Mouse (Mus musculus) lung, embryonic 14.5 days (tissue): ENCODE results near the gene Heatr1. TPM values are rescaled to one million over a fixed set of nuclear protein-coding genes. Genes with fewer than 3 reads are reported as not detected.
A peak's percentile ranks its signal among the peaks of the same experiment; 100 is the strongest.
"Not testable (repeated sequence)": the region's sequence is repeated elsewhere in the genome, so short reads cannot be mapped to it uniquely, and the experiment has no call there.

Source experiments
- ATAC-seq: fragments of 200-750 bp; cut with Nextera tagmentation; 2 replicates; pipeline ENCODE4 v1.8.0; 2017; ENCODE audit warnings: mild to moderate bottlenecking, moderate TSS enrichment, moderate library complexity; ENCODE audit not compliant: insufficient read depth
- DNase-seq: peaks from one replicate; pipeline ENCODE4 v3.0.0-alpha.2; 2015
- H3K27ac ChIP-seq: fragments of 300-500 bp; sonication (generic); 2 replicates; pipeline ENCODE4 v1.5.1; 2014; ENCODE audit warnings: low read depth, mild to moderate bottlenecking, moderate library complexity
- H3K27me3 ChIP-seq: fragments of 300-500 bp; sonication (generic); 2 replicates; pipeline ENCODE4 v1.6.1; 2014; ENCODE audit warnings: low read length, control low read depth; ENCODE audit not compliant: insufficient read depth
- H3K36me3 ChIP-seq: fragments of 300-500 bp; sonication (generic); 2 replicates; pipeline ENCODE4 v1.6.1; 2014; ENCODE audit warnings: control low read depth; ENCODE audit not compliant: insufficient read depth
- H3K4me1 ChIP-seq: fragments of 300-500 bp; sonication (generic); 2 replicates; pipeline ENCODE4 v1.6.1; 2014; ENCODE audit warnings: antibody characterized with exemption, control low read depth; ENCODE audit not compliant: insufficient read depth
- H3K4me2 ChIP-seq: fragments of 300-500 bp; sonication (generic); 2 replicates; pipeline ENCODE4 v1.6.1; 2014; ENCODE audit warnings: mild to moderate bottlenecking
- H3K4me3 ChIP-seq: fragments of 300-500 bp; sonication (generic); 2 replicates; pipeline ENCODE4 v1.5.1; 2014; ENCODE audit warnings: low read depth, low read length
- H3K9ac ChIP-seq: fragments of 300-500 bp; sonication (generic); 2 replicates; pipeline ENCODE4 v1.6.1; 2014
- H3K9me3 ChIP-seq: fragments of 300-500 bp; sonication (generic); 2 replicates; pipeline ENCODE4 v1.6.1; 2016; ENCODE audit warnings: low read depth, low read length, control low read depth
- CTCF ChIP-seq: IDR thresholded peaks from 2 replicates; pipeline ENCODE4 v1.5.1; 2016; ENCODE audit warnings: antibody characterized with exemption, low read depth
- WGBS: fragments of 180-500 bp; shearing (Covaris S2); extraction: QIAGEN DNeasy Blood & Tissue Kit; methylation state at CpG from one replicate; pipeline ENCODE4 v1.1.7; 2014; 5-methylcytosine and 5-hydroxymethylcytosine counted together
- polyA plus RNA-seq: library from polyadenylated mRNA; unstranded; fragments of >200 nt; fragmentation: Nextera tagmentation; extraction: Ambion mirVana; gene quantifications from 2 replicates; pipeline ENCODE4 v1.2.1, GENCODE M21; 2014

The Heatr1 gene
- polyA plus RNA-seq, 1 experiment from 2014 or later = 36.2 TPM

GRCm38 (mm10) chr13:12454686-12455390, 60.0 kb downstream of the Heatr1 start:
- H3K4me3 ChIP-seq = no peak overlapping the region
- ATAC-seq (no peak), DNase-seq (no peak)
- WGBS = 74% methylated on average over 7 of the region's 7 CpGs
- H3K27ac ChIP-seq = no peak overlapping the region
- no peak overlapping the region for H3K4me2 ChIP-seq
- no peaks in the 10 kb centered on the region for H3K4me1 ChIP-seq
- H3K27me3 ChIP-seq = no peaks in the 10 kb centered on the region
- no peak overlapping the region for H3K9ac ChIP-seq
- no peaks in the 10 kb centered on the region for H3K9me3 ChIP-seq
- H3K36me3 ChIP-seq = peaks cover 14% of the 10 kb centered on the region
- TF ChIP-seq CTCF = no peak

GRCm38 (mm10) chr13:12456711-12457110, 61.9 kb downstream of the Heatr1 start:
- WGBS = 76% methylated on average over 7 of the region's 7 CpGs
- no peaks in the 10 kb centered on the region for H3K27me3 ChIP-seq
- no peaks in the 10 kb centered on the region for H3K4me1 ChIP-seq
- H3K9me3 ChIP-seq = no peaks in the 10 kb centered on the region
- no peak overlapping the region for H3K4me3 ChIP-seq
- DNase-seq (no peak), ATAC-seq (no peak)
- peaks cover 14% of the 10 kb centered on the region for H3K36me3 ChIP-seq
- H3K4me2 ChIP-seq = no peak overlapping the region
- no peak for TF ChIP-seq CTCF
- H3K27ac ChIP-seq = no peak overlapping the region
- no peak overlapping the region for H3K9ac ChIP-seq

- peak; percentile 75 for DNase-seq
- H3K4me2 ChIP-seq = peak overlapping the region; percentile 71
- H3K36me3 ChIP-seq = 0 out of 2 replicates have a peak, but pooled peaks cover 2% of the 10 kb centered on the region
- H3K9me3 ChIP-seq = no peaks in the 10 kb centered on the region
- no peak for ATAC-seq
- no peaks in the 10 kb centered on the region for H3K4me1 ChIP-seq
- H3K4me3 ChIP-seq = peak overlapping the region; percentile 74
- no peaks in the 10 kb centered on the region for H3K27me3 ChIP-seq
- H3K9ac ChIP-seq = peak overlapping the region; percentile 76
- WGBS = 2% methylated on average over 8 of the region's 8 CpGs
- TF ChIP-seq CTCF = peak; percentile 19; the same call in 1 of the 2 replicates
- H3K27ac ChIP-seq = peak overlapping the region; percentile 69
These were observed 65.6 kb downstream of the Heatr1 start for GRCm38 (mm10) chr13:12460443-12460842.

GRCm38 (mm10) chr13:12460881-12461729, 66.3 kb downstream of the Heatr1 start:
- ATAC-seq (peak; percentile 97), DNase-seq (peak; percentile 96)
- Histone ChIP-seq H3K9me3 (no peaks in the 10 kb centered on the region), H3K4me1 (no peaks in the 10 kb centered on the region), H3K4me3 (peak overlapping the region; percentile 74), H3K4me2 (peak overlapping the region; percentile 71), H3K36me3 (no peaks in the 10 kb centered on the region), H3K9ac (peak overlapping the region; percentile 76), H3K27ac (peak overlapping the region; percentile 69), H3K27me3 (no peaks in the 10 kb centered on the region)
- WGBS = under 1% methylated on average over 59 of the region's 59 CpGs
- TF ChIP-seq CTCF = no peak

- Histone ChIP-seq H3K4me2 (peak overlapping the region; percentile 71), H3K36me3 (no peaks in the 10 kb centered on the region), H3K27ac (no peak overlapping the region), H3K4me1 (no peaks in the 10 kb centered on the region), H3K9me3 (no peaks in the 10 kb centered on the region), H3K4me3 (peak overlapping the region; percentile 74), H3K27me3 (no peaks in the 10 kb centered on the region), H3K9ac (peak overlapping the region; percentile 76)
- ATAC-seq = peak; percentile 30; the same call in 1 of the 2 replicates
- DNase-seq = peak; percentile 42
- WGBS = 4% methylated on average over 7 of the region's 7 CpGs
- TF ChIP-seq CTCF = no peak
These were observed 66.9 kb downstream of the Heatr1 start for GRCm38 (mm10) chr13:12461730-12462119.

- ATAC-seq = no peak
- Histone ChIP-seq H3K36me3 (no peaks in the 10 kb centered on the region), H3K4me2 (no peak overlapping the region), H3K9me3 (no peaks in the 10 kb centered on the region), H3K27me3 (no peaks in the 10 kb centered on the region), H3K9ac (no peak overlapping the region), H3K27ac (no peak overlapping the region), H3K4me1 (no peaks in the 10 kb centered on the region), H3K4me3 (no peak overlapping the region)
- DNase-seq = no peak
- TF ChIP-seq CTCF = no peak
- 64% methylated on average over 4 of the region's 4 CpGs for WGBS
These were observed 67.8 kb downstream of the Heatr1 start for GRCm38 (mm10) chr13:12462623-12463022.

GRCm38 (mm10) chr13:12464159-12464558, 69.3 kb downstream of the Heatr1 start:
- H3K27me3 ChIP-seq, H3K4me3 ChIP-seq, H3K9ac ChIP-seq, H3K36me3 ChIP-seq, H3K4me2 ChIP-seq, H3K9me3 ChIP-seq, ATAC-seq, H3K27ac ChIP-seq, DNase-seq, H3K4me1 ChIP-seq: not testable (repeated sequence)
- 81% methylated on average over 6 of the region's 6 CpGs for WGBS
